Mouse (Mus musculus): ENCODE results near the gene Ephb3.
"Not testable (repeated sequence)": the region's sequence is repeated elsewhere in the genome, so short reads cannot be mapped to it uniquely, and the experiment has no call there.

The Ephb3 gene

GRCm38 (mm10) chr16:21204367-21205092, at the start of gene Ephb3:
Gene Ephb3 (plus strand): TSS chr16:21204755.
- peak; percentile 94 for DNase-seq

DNA sequence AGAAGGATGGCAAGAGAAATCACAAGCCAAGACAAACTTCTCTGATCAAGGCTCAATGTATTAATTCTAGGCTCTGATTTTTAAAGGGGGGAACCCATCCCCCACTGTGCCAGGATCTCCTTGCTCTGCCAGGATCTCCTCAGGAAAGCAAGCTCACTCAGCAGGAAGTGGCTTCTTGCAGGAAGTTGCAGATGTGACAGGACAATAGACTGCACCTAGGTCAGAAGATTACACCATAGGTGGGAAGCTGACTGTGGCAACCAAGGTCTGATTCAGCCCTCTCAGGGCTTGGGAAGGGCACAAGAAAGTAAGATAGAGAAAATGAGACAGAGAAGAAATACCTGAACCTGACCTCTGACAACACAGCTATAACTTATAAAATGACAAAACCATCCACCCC, 48.3 kb upstream of the Ephb3 start:
- not testable (repeated sequence) for DNase-seq

DNA sequence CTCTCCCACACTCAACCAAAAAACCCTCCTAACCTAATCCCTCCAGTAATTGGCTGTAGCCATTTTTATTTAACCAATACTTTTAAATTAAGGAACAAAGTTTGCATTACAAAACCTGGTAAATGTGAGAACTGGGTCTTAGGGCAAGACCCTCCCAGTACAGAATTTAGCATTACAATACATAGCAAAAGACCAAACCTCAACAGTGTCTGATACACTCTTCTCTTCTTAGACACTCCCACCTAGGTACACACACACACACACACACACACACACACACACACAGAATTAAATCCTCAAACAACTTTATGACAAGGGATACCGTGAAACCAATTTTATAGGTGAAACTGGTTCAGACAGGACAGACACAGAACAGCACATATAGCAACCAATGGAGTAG, 45.3 kb upstream of the Ephb3 start:
- not testable (repeated sequence) for DNase-seq

GRCm38 (mm10) chr16:21163423-21163822, 41.1 kb upstream of the Ephb3 start:
- DNase-seq: not testable (repeated sequence)

DNA sequence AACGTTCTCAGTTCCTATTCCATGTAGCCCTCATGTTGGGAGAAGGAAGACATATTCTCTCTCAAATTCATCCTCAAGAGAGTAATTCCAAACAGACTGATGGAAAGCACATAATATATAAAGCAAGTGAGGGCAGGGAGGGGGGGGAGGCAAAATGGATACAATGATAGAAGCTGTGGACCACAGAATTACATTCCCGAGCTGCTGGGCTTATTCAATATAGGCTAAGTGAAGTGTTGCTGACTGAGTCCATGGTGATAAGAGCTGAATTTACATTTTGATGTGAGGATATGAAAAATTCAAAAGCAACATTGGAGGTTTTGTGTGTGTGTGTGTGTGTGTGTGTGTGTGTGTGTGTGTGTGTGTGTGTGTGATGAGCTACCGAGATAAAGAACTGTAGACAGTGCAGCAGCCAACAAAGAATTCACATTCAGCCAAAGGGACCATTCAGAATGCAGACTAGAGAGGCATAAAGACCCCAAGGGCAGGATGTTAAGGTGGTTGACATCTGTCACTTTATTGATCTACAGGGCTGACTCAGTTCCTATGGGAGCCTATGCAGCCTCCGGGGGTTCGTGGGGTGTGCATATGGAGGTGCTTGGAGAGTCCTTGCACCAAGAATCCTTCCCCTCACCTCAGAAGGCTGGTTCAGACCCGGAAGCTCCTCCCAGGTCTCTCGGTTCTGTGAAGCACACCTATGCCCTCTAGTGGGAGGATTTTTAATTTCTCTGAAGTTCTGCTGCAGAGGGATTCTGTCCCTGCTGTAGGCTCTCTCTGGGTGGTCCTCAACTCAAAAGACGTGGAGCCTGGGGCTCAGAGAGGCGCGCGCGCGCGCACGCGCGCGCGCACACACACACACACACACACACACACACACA, 39.0 kb upstream of the Ephb3 start:
- not testable (repeated sequence) for DNase-seq

DNA sequence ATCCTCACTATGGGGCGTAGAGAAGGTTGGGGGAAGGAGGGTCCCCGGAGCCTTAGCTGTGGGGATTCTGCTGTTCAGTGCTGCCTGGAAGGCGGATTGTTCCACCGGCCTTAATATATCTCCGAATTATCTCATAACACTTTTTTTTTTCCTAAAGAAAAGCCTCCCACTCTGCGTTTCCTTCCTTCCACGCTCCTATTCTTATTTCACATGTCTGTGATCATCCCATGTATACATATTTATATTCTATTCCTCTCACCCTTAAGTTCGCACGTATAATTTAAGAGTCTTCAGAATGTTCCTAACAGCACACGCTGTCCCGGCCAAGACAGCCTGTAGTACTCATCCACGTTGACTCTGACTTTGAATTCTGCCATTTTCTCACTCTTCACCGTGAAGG, 35.8 kb upstream of the Ephb3 start:
- DNase-seq: no peak

GRCm38 (mm10) chr16:21175236-21175635, 29.3 kb upstream of the Ephb3 start:
- no peak for DNase-seq

- DNase-seq: no peak
These were observed 22.4 kb upstream of the Ephb3 start for GRCm38 (mm10) chr16:21182108-21182507.

- DNase-seq: no peak
These were observed 19.9 kb upstream of the Ephb3 start for GRCm38 (mm10) chr16:21184697-21185096.

DNA sequence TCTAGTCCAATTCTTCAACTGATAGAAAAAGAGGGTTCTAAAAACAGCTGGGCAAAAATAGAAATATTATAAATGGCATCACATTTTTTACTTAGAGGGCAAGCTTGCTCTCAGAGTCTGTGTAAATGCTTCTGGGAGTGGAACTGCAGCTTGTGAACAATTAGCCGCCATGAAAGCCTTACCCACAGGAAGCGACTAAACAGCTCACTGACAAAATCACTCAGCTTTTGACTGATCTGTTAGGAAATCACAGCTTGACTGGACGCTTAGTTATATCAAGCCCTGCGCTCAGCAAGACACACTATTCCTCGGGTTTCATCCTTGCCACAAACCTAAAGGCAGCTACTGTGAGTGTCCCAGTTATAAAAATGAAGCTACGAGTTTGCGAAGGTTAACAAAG, 17.0 kb upstream of the Ephb3 start:
- DNase-seq: no peak

- no peak for DNase-seq
These were observed 16.2 kb upstream of the Ephb3 start for GRCm38 (mm10) chr16:21188345-21188744.

DNA sequence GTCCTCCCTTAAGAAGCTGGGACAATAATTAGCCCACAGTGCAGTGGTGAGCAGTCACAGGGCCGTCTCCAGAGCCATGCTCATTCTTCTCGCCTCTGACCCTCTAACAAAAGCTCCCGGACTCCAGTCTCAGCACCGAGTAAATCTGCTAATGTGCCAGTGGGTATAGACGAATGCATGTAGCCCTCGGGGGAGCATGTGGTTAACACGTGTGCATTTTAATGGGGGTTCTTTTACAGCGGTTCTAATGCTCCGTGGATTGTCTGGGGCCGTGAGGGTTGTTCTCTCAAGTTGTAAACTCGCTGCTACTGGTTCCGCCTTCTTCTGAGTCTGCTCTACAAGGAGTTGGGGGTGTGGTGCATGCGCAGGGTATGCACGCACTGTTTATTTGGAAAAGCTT, 13.0 kb upstream of the Ephb3 start:
- no peak for DNase-seq

DNA sequence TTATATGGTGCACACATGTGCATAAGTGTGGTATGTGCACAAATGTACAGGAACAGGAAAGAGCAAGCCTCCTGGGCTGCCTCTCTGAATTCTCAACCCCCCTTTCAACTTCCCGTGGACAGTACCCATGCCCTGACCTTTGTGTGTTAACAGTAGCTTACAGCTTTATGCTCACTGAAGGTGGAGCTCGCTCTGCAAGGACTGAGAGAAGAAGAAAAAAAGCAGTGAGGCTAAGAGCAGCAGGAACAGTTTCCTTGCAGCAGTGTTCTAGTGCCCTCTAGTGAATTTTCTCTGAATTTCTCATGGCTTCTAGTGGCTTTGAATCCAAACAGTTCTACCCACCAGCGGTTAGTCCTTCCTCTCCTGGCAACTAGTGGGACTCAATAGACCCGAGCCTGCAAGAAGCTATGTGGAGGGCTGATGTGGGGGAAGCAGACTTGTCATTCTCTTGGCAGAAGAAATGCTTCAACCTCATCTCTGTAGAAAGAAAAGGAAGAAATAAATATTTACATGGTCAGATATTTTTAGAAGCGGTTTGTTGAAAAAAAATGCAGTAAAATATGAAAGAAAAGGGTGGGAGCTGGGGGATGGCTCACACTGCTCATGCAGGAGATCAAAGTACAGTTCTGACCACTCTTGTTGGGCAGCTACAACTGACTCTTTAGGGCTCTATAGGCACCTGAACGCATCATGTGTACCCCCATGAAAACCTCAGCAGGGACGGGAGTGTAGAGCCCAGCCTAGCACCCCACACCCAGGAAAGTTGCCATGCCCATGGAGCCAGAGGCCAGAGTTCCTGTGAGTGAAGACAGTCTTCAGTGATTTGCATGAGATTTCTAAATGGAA, 11.8 kb upstream of the Ephb3 start:
- DNase-seq: no peak

- no peak for DNase-seq
These were observed 10.4 kb upstream of the Ephb3 start for GRCm38 (mm10) chr16:21194182-21194581.

GRCm38 (mm10) chr16:21195260-21195866, 9.2 kb upstream of the Ephb3 start:
- no peak for DNase-seq

DNA sequence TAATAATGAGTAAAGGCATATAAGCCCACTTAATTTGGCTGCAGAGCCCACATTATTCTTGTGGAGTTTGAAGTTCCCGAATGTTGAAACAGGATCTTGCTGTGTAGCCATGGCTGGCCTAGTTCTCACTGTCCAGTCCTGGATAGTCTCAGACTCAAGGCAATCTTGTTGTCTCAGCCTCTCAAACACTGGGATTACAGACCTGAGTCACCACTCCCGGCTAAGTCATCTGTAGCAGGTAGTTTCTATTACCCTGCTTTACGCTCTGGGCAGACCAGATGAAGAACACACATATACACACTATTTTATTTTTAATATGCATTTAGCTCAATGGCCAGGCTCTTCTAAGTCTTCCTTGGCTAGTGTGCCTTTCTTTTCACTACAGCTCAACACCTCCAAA, 8.0 kb upstream of the Ephb3 start:
- no peak for DNase-seq

DNA sequence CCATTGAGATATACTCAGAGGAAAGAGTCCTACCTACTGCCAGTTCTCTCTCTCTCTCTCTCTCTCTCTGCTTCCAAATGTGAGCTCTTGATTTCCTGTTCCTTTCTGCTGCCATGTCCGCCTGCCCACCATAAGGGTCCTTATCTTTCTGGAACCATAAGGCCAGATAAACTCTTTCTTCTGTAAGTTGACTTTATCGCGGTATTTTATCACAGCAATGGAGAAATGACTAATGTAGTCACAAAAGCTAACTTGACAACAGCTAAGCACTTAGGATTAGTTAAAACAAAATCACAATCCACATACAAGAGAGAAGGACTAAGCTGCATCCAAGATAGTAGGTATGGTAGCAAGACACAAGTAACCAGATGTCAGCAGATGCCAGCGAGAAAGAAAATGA, 7.0 kb upstream of the Ephb3 start:
- DNase-seq: no peak

GRCm38 (mm10) chr16:21198006-21198405, 6.5 kb upstream of the Ephb3 start:
- no peak for DNase-seq

- DNase-seq: no peak
These were observed 6.0 kb upstream of the Ephb3 start for GRCm38 (mm10) chr16:21198529-21198928.

GRCm38 (mm10) chr16:21199426-21199825, 5.1 kb upstream of the Ephb3 start:
- DNase-seq: no peak

DNA sequence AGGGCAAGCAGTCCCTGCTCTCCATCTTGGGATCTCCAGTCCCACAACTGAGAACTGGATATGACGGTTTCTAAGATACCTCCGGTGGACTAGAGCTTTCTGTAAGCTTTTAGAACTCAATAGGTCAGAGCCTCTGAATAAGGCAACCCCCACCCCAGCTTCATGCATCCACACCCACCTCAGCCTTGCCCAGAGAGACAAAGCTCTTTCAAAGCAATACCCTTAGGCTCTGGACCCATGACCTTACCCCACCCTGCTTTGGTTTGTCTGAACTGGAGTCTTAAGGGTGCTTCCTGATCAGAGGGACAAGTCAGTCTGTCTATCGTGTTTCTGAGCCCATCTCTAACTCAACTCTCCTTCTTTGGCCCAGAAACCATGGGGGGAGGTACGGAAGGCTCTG, 1.8 kb upstream of the Ephb3 start:
- DNase-seq: no peak

- DNase-seq: no peak
These were observed 735 bp downstream of the Ephb3 start for GRCm38 (mm10) chr16:21205093-21205886.
